Mouse (Mus musculus) CH12.LX (cell line): Measurements from ENCODE around the gene Suds3. TPM values are rescaled to one million over a fixed set of nuclear protein-coding genes. Genes with fewer than 3 reads are reported as not detected.

Source experiments
- DNase-seq: peaks from one replicate; pipeline ENCODE4 v3.0.0-alpha.2; 2013; ENCODE audit errors: extremely low read depth
- H3K27ac ChIP-seq: 2 replicates; pipeline ENCODE4 v1.5.1; 2012; ENCODE audit warnings: low read depth, mild to moderate bottlenecking, control low read depth, moderate library complexity; ENCODE audit not compliant: insufficient read depth
- H3K27me3 ChIP-seq: replicated peaks from 2 replicates; pipeline ENCODE3; 2012; ENCODE audit warnings: inconsistent platforms
- H3K36me3 ChIP-seq, 2 experiments: replicated peaks in 1 of 2; 2 replicates each; pipeline versions ENCODE3 to v1.6.1; 2012; ENCODE audit warnings: inconsistent platforms in 1 of 2, low read length in 1 of 2, mild to moderate bottlenecking in 1 of 2, mixed read lengths in 1 of 2, moderate library complexity in 1 of 2; ENCODE audit not compliant: control insufficient read depth in 1 of 2, insufficient read depth in 1 of 2
- H3K4me1 ChIP-seq, 2 experiments: 2 replicates each; pipeline ENCODE4 v1.6.1; 2012; ENCODE audit warnings: inconsistent platforms in 1 of 2, moderate library complexity in 1 of 2; ENCODE audit not compliant: insufficient read depth in 2 of 2, control insufficient read depth in 1 of 2
- H3K4me2 ChIP-seq: 2 replicates; pipeline ENCODE4 v1.6.1; 2012; ENCODE audit warnings: low read depth, mild to moderate bottlenecking, control low read depth; ENCODE audit not compliant: poor library complexity, insufficient read depth, severe bottlenecking
- H3K4me3 ChIP-seq, 3 experiments: fragments of 150-350 bp in 1 of 3; sonication (generic) in 1 of 3; replicated peaks in 1 of 3; 2 replicates each; pipeline versions ENCODE3 to v1.5.1; 2011 to 2012; ENCODE audit warnings: low read depth in 2 of 3, low read length in 2 of 3, mild to moderate bottlenecking in 2 of 3, moderate library complexity in 2 of 3, control low read depth in 1 of 3, improper control_type of control experiment in 1 of 3, inconsistent platforms in 1 of 3, mixed read lengths in 1 of 3; ENCODE audit not compliant: poor library complexity in 1 of 3
- H3K79me2 ChIP-seq: replicated peaks from 2 replicates; pipeline ENCODE4 v1.6.1; 2012; ENCODE audit warnings: mild to moderate bottlenecking, moderate library complexity; ENCODE audit not compliant: control insufficient read depth, poor library complexity, insufficient read depth, severe bottlenecking; ENCODE audit errors: extremely low read depth
- H3K9ac ChIP-seq: 2 replicates; pipeline ENCODE4 v1.6.1; 2012; ENCODE audit warnings: low read depth, mild to moderate bottlenecking, control low read depth, moderate library complexity; ENCODE audit not compliant: insufficient read depth
- H3K9me3 ChIP-seq: replicated peaks from 2 replicates; pipeline ENCODE3; 2012; ENCODE audit warnings: low read length, inconsistent platforms, mixed read lengths
- CTCF ChIP-seq, 2 experiments: IDR thresholded peaks in 1 of 2; conservative IDR thresholded peaks in 1 of 2; 2 replicates each; pipeline ENCODE4 v1.5.1; 2011 to 2012; ENCODE audit warnings: low read depth in 2 of 2, low read length in 2 of 2, improper control_type of control experiment in 1 of 2, inconsistent platforms in 1 of 2, mild to moderate bottlenecking in 1 of 2, moderate library complexity in 1 of 2
- E2F4 ChIP-seq: IDR thresholded peaks from 2 replicates; pipeline ENCODE4 v1.6.1; 2011; ENCODE audit warnings: low read depth, low read length, improper control_type of control experiment; ENCODE audit not compliant: insufficient replicate concordance
- ETS1 ChIP-seq: conservative IDR thresholded peaks from 2 replicates; pipeline ENCODE4 v1.6.1; 2012; ENCODE audit warnings: low read depth, mild to moderate bottlenecking, inconsistent platforms, low read length, improper control_type of control experiment, moderate library complexity
- KAT2A ChIP-seq: IDR thresholded peaks from 2 replicates; pipeline ENCODE4 v1.6.1; 2012; ENCODE audit warnings: low read length, improper control_type of control experiment, inconsistent platforms; ENCODE audit not compliant: insufficient replicate concordance
- POLR2AphosphoS2 ChIP-seq: IDR thresholded peaks from 2 replicates; pipeline ENCODE4 v1.6.1; 2011; ENCODE audit warnings: low read depth, low read length, improper control_type of control experiment
- RAD21 ChIP-seq: IDR thresholded peaks from 2 replicates; pipeline ENCODE4 v1.6.1; 2011; ENCODE audit warnings: low read depth, mild to moderate bottlenecking, low read length, improper control_type of control experiment, moderate library complexity
- SIN3A ChIP-seq: IDR thresholded peaks from 2 replicates; pipeline ENCODE4 v1.6.1; 2012; ENCODE audit warnings: low read length, improper control_type of control experiment, inconsistent platforms
- SMC3 ChIP-seq: IDR thresholded peaks from 2 replicates; pipeline ENCODE4 v1.6.1; 2011; ENCODE audit warnings: low read depth, low read length, improper control_type of control experiment
- USF1 ChIP-seq: IDR thresholded peaks from 2 replicates; pipeline ENCODE4 v1.6.1; 2014; ENCODE audit warnings: low read depth, mild to moderate bottlenecking, inconsistent platforms, low read length, improper control_type of control experiment
- dilution Hi-C: fragments of 300-500 bp; cut with MboI; formaldehyde crosslinking; loops from 2 replicates; pipeline ENCODE4 v1.14.3; 2020; ENCODE audit warnings: low sequenced_read_pairs; ENCODE audit not compliant: extremely low pct_unique_long_range_greater_than_20kb, extremely low pct_ligation_motif_present
- in situ Hi-C: fragments of 300-500 bp; cut with MboI; formaldehyde crosslinking; loops from 3 replicates; pipeline ENCODE4 v1.14.3; 2019; ENCODE audit warnings: low sequenced_read_pairs, low pct_ligation_motif_present, low pct_unique_long_range_greater_than_20kb, mixed read lengths
- polyA plus RNA-seq: library from polyadenylated mRNA; unstranded; fragments of >175 nt; gene quantifications from 2 replicates; pipeline ENCODE4 v1.2.1, GENCODE M21; 2012; ENCODE audit warnings: low read depth; ENCODE audit not compliant: insufficient read length
- total RNA-seq, 2 experiments: library from RNA; depleted of rRNA; stranded (reverse); fragments of 300-350 nt in 1 of 2; fragments of >200 nt in 1 of 2; gene quantifications; 2 replicates each; pipeline ENCODE4 v1.2.3; 2012 to 2014

The Suds3 gene
- total and polyA plus RNA-seq, 3 experiments, result 54.2 to 103 (median 68.1) TPM

DNA sequence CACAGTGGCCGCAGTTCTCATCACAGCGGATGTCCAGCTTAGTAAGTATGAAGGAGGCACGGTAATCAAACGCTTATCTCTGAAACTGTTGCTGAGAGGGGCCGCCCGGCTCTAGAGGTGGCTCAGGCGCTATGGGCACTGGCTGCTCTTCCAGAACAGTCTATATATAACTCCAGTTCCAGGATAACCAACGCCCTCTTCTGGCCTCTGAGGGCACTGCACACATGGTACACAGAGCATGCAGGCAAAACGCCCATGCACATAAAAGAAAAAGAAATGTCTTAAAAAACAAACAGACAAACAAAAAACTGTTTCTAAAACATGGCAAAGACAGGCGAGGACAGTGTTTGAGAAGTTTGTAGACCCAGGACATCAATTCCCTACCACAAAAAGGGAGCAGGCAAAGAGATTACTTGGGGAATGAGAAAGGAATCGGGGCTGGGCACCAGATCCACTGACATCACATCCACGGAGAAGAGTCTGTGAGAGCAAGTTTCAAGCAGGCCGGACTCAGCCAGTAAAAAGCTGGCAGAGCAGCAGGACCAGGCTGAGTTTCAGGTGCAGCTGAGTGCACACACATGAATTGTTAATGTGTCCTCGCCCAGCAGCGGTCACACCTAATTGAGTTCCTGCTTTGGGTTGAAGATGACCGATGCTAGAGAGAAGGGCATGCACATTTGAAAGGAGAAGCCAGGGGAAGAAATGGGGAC, 4.7 kb downstream of the Suds3 start:
- dilution Hi-C loops, result no loop called here
- H3K9ac ChIP-seq, result no peak overlapping the region
- TF ChIP-seq CTCF (conservative IDR thresholded peaks at IDR 0.05 in 1 of 2, IDR thresholded peaks at IDR 0.05 in 1 of 2; ENCODE audit: low read depth in 2 of 2, low read length in 2 of 2), result peak in 1 of 2 experiments; percentile 22; a peak in 2 of 4 replicates
- no peak for TF ChIP-seq SIN3A
- TF ChIP-seq, all 38 proteins: peak for 1

DNA sequence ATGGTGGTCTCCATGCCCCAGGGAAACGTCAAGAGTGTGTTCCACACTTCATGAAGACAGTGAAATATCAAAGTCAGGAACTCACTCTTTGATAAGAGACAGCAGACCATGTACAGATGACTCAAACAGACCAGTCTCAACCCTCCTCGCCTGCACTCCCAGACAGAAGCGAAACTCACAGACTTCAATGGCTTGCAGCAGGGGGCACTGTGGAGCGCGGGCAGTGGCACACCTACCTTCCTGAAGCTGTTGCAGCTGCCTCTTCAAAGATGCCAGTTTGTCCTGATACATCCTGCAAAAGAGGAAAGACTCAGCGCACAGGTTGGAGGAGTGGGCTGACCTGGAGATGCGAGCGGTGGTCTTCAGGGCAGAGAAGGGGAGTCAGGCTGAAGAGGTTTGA, 6.4 kb downstream of the Suds3 start:
- Histone ChIP-seq H3K4me3 (no peak overlapping the region), H3K27me3 (no peaks in the 10 kb centered on the region), H3K4me2 (no peak overlapping the region), H3K27ac (no peak overlapping the region), H3K36me3 (peaks cover 76 to 90% of the 10 kb centered on the region in 2 experiments), H3K79me2 (peaks cover 8% of the 10 kb centered on the region), H3K4me1 (peaks cover 0 to 5% of the 10 kb centered on the region in 2 experiments; a peak in 2 of 4 replicates), H3K9me3 (no peaks in the 10 kb centered on the region), H3K9ac (no peak overlapping the region)
- dilution Hi-C loops, result no loop called here
- no peak for DNase-seq
- TF ChIP-seq KAT2A, result no peak
- peak; percentile 37 for TF ChIP-seq SMC3
- peak in 1 of 2 experiments; percentile 56; a peak in 3 of 4 replicates for TF ChIP-seq CTCF (conservative IDR thresholded peaks at IDR 0.05 in 1 of 2, IDR thresholded peaks at IDR 0.05 in 1 of 2; ENCODE audit: low read depth in 2 of 2, low read length in 2 of 2)
- TF ChIP-seq RAD21, result peak; percentile 6; the same call in 1 of the 2 replicates
- TF ChIP-seq POLR2AphosphoS2, result no peak
- TF ChIP-seq USF1, result no peak
- no peak for TF ChIP-seq E2F4
- in situ Hi-C loops, result no loop called here

More for the DNA sequence above, 4.7 kb downstream of the Suds3 start:
- H3K79me2 ChIP-seq, result peaks cover 17% of the 10 kb centered on the region
- peaks cover 0 to 6% of the 10 kb centered on the region in 2 experiments; a peak in 2 of 4 replicates for H3K4me1 ChIP-seq
- in situ Hi-C loops, result loop anchor here (10.0 kb wide), 1 partner anchor 174 kb away; the partner anchor contains the start of gene Pebp1
- H3K36me3 ChIP-seq, result peaks cover 61 to 73% of the 10 kb centered on the region in 2 experiments
- no peaks in the 10 kb centered on the region for H3K27me3 ChIP-seq
- H3K9me3 ChIP-seq, result no peaks in the 10 kb centered on the region
- H3K27ac ChIP-seq, result no peak overlapping the region
- H3K4me2 ChIP-seq, result no peak overlapping the region
- DNase-seq, result no peak
- no peak overlapping the region for H3K4me3 ChIP-seq

DNA sequence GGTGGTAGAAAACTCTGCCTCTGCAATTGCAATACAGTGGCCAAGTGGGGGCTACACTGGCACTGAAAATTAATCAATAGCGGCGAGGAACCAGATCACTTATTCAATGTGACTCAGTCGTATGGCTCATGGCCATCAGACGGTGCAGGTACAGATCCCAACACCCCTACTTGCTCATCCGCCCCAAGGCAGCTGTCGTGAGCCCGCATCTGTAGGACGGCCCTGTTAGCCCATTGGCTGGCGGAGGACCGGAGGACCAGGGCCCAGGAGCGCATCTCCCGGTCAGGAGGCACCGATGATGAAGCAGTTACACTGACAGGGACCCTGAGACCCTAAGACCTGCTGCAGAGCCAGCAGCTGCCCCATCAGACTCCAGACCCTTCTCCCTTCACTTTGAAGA, 7.2 kb downstream of the Suds3 start:
- no peak overlapping the region for H3K27ac ChIP-seq
- no peak overlapping the region for H3K4me3 ChIP-seq
- H3K4me1 ChIP-seq, result no peaks in the 10 kb centered on the region
- in situ Hi-C loops, result no loop called here
- dilution Hi-C loops, result no loop called here
- H3K9me3 ChIP-seq, result no peaks in the 10 kb centered on the region
- no peaks in the 10 kb centered on the region for H3K27me3 ChIP-seq
- H3K4me2 ChIP-seq, result no peak overlapping the region
- no peak for TF ChIP-seq ETS1
- TF ChIP-seq, all 38 proteins: peak for 0
- Histone ChIP-seq H3K79me2 (peaks cover 3% of the 10 kb centered on the region), H3K36me3 (peaks cover 79 to 97% of the 10 kb centered on the region in 2 experiments), H3K9ac (no peak overlapping the region)
- DNase-seq, result no peak
